Mouse (Mus musculus): ENCODE measurements around the gene H2-Ob. TPM values are rescaled to one million over a fixed set of nuclear protein-coding genes. Genes with fewer than 3 reads are reported as not detected.

H2-Ob gene
- polyA plus RNA-seq, 1 experiment from 2014 or later = not detected

GRCm38 (mm10) chr17:34268748-34269147, 30.0 kb downstream of the H2-Ob start:
- no peaks in the 10 kb centered on the region for H3K36me3 ChIP-seq
- 0 out of 2 replicates have a peak, but pooled peaks cover 6% of the 10 kb centered on the region for H3K4me1 ChIP-seq
- no peak overlapping the region for H3K4me2 ChIP-seq (replicated peaks)
- ATAC-seq (ENCODE audit: insufficient number of reproducible peaks, insufficient read depth, low FRiP score, low TSS enrichment) = no peak
- no peak overlapping the region for H3K4me3 ChIP-seq
- H3K9ac ChIP-seq = no peak overlapping the region
- no peak overlapping the region for H3K27ac ChIP-seq
- H3K9me3 ChIP-seq = no peaks in the 10 kb centered on the region
- WGBS = 87% methylated on average over 2 of the region's 2 CpGs
- H3K27me3 ChIP-seq = peaks cover 20% of the 10 kb centered on the region

GRCm38 (mm10) chr17:34269817-34270216, 31.1 kb downstream of the H2-Ob start:
- Histone ChIP-seq H3K27ac (no peak overlapping the region), H3K36me3 (no peaks in the 10 kb centered on the region), H3K27me3 (peaks cover 9% of the 10 kb centered on the region), H3K4me1 (0 out of 2 replicates have a peak, but pooled peaks cover 3% of the 10 kb centered on the region), H3K4me2 (replicated peaks) (no peak overlapping the region), H3K4me3 (no peak overlapping the region), H3K9ac (no peak overlapping the region), H3K9me3 (no peaks in the 10 kb centered on the region)
- ATAC-seq (ENCODE audit: insufficient number of reproducible peaks, insufficient read depth, low FRiP score, low TSS enrichment) = no peak
- WGBS = 78% methylated on average over 4 of the region's 4 CpGs

- Histone ChIP-seq H3K9me3 (no peaks in the 10 kb centered on the region), H3K4me2 (replicated peaks) (no peak overlapping the region), H3K27ac (no peak overlapping the region), H3K36me3 (no peaks in the 10 kb centered on the region), H3K9ac (no peak overlapping the region), H3K27me3 (peaks cover 5% of the 10 kb centered on the region; the same call in 1 of the 2 replicates), H3K4me3 (no peak overlapping the region), H3K4me1 (no peaks in the 10 kb centered on the region)
- WGBS = 88% methylated on average over 2 of the region's 2 CpGs
- ATAC-seq (ENCODE audit: insufficient number of reproducible peaks, insufficient read depth, low FRiP score, low TSS enrichment) = no peak
Measured at GRCm38 (mm10) chr17:34270230-34270629, 31.5 kb downstream of the H2-Ob start.

- H3K4me1 ChIP-seq = no peaks in the 10 kb centered on the region
- WGBS = 76% methylated on average over 2 of the region's 2 CpGs
- no peak for ATAC-seq (ENCODE audit: insufficient number of reproducible peaks, insufficient read depth, low FRiP score, low TSS enrichment)
Measured at GRCm38 (mm10) chr17:34270940-34271339, 32.2 kb downstream of the H2-Ob start.

GRCm38 (mm10) chr17:34272102-34272501, 33.4 kb downstream of the H2-Ob start:
- no peaks in the 10 kb centered on the region for H3K4me1 ChIP-seq
- no peak overlapping the region for H3K4me2 ChIP-seq (replicated peaks)
- no peak for ATAC-seq (ENCODE audit: insufficient number of reproducible peaks, insufficient read depth, low FRiP score, low TSS enrichment)
- H3K36me3 ChIP-seq = no peaks in the 10 kb centered on the region
- H3K27ac ChIP-seq = no peak overlapping the region
- H3K4me3 ChIP-seq = no peak overlapping the region
- H3K27me3 ChIP-seq = no peaks in the 10 kb centered on the region
- H3K9ac ChIP-seq = no peak overlapping the region
- H3K9me3 ChIP-seq = no peaks in the 10 kb centered on the region
- whole genome bisulfite sequencing = 92% methylated on average over 1 of the region's 1 CpGs

More at GRCm38 (mm10) chr17:34270940-34271339, 32.2 kb downstream of the H2-Ob start:
- no peaks in the 10 kb centered on the region for H3K36me3 ChIP-seq
- no peak overlapping the region for H3K9ac ChIP-seq
- H3K27me3 ChIP-seq = no peaks in the 10 kb centered on the region
- no peak overlapping the region for H3K27ac ChIP-seq
- H3K4me3 ChIP-seq = no peak overlapping the region
- H3K4me2 ChIP-seq (replicated peaks) = no peak overlapping the region
- no peaks in the 10 kb centered on the region for H3K9me3 ChIP-seq

- no peaks in the 10 kb centered on the region for H3K36me3 ChIP-seq
- WGBS = 81% methylated on average over 1 of the region's 1 CpGs
- H3K27me3 ChIP-seq = peaks cover 5% of the 10 kb centered on the region; the same call in 1 of the 2 replicates
- no peak overlapping the region for H3K4me2 ChIP-seq (replicated peaks)
- H3K9ac ChIP-seq = no peak overlapping the region
- H3K4me1 ChIP-seq = no peaks in the 10 kb centered on the region
- no peaks in the 10 kb centered on the region for H3K9me3 ChIP-seq
- H3K27ac ChIP-seq = no peak overlapping the region
- ATAC-seq (ENCODE audit: insufficient number of reproducible peaks, insufficient read depth, low FRiP score, low TSS enrichment) = peak; percentile 81
- H3K4me3 ChIP-seq = no peak overlapping the region
Measured at GRCm38 (mm10) chr17:34280499-34281038, 41.9 kb downstream of the H2-Ob start.

- 72% methylated on average over 1 of the region's 1 CpGs for WGBS
- ATAC-seq (ENCODE audit: insufficient number of reproducible peaks, insufficient read depth, low FRiP score, low TSS enrichment) = no peak
- no peak overlapping the region for H3K9ac ChIP-seq
Measured at GRCm38 (mm10) chr17:34281836-34282235, 43.1 kb downstream of the H2-Ob start.

GRCm38 (mm10) chr17:34285371-34285770, 46.7 kb downstream of the H2-Ob start:
- no peak for ATAC-seq (ENCODE audit: insufficient number of reproducible peaks, insufficient read depth, low FRiP score, low TSS enrichment)
- 76% methylated on average over 4 of the region's 4 CpGs for WGBS

More at GRCm38 (mm10) chr17:34281836-34282235, 43.1 kb downstream of the H2-Ob start:
- no peaks in the 10 kb centered on the region for H3K9me3 ChIP-seq
- no peaks in the 10 kb centered on the region for H3K36me3 ChIP-seq
- H3K4me2 ChIP-seq (replicated peaks) = no peak overlapping the region
- H3K27ac ChIP-seq = no peak overlapping the region
- peaks cover 5% of the 10 kb centered on the region; the same call in 1 of the 2 replicates for H3K27me3 ChIP-seq
- no peaks in the 10 kb centered on the region for H3K4me1 ChIP-seq
- no peak overlapping the region for H3K4me3 ChIP-seq

GRCm38 (mm10) chr17:34285848-34286247, 47.1 kb downstream of the H2-Ob start:
- no peak for ATAC-seq (ENCODE audit: insufficient number of reproducible peaks, insufficient read depth, low FRiP score, low TSS enrichment)
- H3K27me3 ChIP-seq = peaks cover under 1% of the 10 kb centered on the region; the same call in 1 of the 2 replicates
- H3K4me2 ChIP-seq (replicated peaks) = no peak overlapping the region
- H3K4me3 ChIP-seq = no peak overlapping the region
- H3K27ac ChIP-seq = no peak overlapping the region
- no peaks in the 10 kb centered on the region for H3K36me3 ChIP-seq
- H3K4me1 ChIP-seq = no peaks in the 10 kb centered on the region
- H3K9ac ChIP-seq = no peak overlapping the region
- 36% methylated on average over 4 of the region's 4 CpGs for WGBS
- no peaks in the 10 kb centered on the region for H3K9me3 ChIP-seq

More at GRCm38 (mm10) chr17:34285371-34285770, 46.7 kb downstream of the H2-Ob start:
- Histone ChIP-seq H3K9ac (no peak overlapping the region), H3K9me3 (no peaks in the 10 kb centered on the region), H3K36me3 (no peaks in the 10 kb centered on the region), H3K27ac (no peak overlapping the region), H3K4me2 (replicated peaks) (no peak overlapping the region), H3K4me1 (no peaks in the 10 kb centered on the region), H3K27me3 (peaks cover 5% of the 10 kb centered on the region; the same call in 1 of the 2 replicates), H3K4me3 (no peak overlapping the region)

- Histone ChIP-seq H3K4me2 (replicated peaks) (no peak overlapping the region), H3K9ac (no peak overlapping the region), H3K4me1 (no peaks in the 10 kb centered on the region), H3K9me3 (no peaks in the 10 kb centered on the region), H3K27me3 (no peaks in the 10 kb centered on the region), H3K36me3 (no peaks in the 10 kb centered on the region), H3K4me3 (no peak overlapping the region), H3K27ac (no peak overlapping the region)
- 73% methylated on average over 5 of the region's 5 CpGs for WGBS
- no peak for ATAC-seq (ENCODE audit: insufficient number of reproducible peaks, insufficient read depth, low FRiP score, low TSS enrichment)
Measured at GRCm38 (mm10) chr17:34286501-34286900, 47.8 kb downstream of the H2-Ob start.

- Histone ChIP-seq H3K4me2 (replicated peaks) (no peak overlapping the region), H3K9me3 (no peaks in the 10 kb centered on the region), H3K27me3 (no peaks in the 10 kb centered on the region), H3K9ac (no peak overlapping the region), H3K27ac (no peak overlapping the region), H3K36me3 (no peaks in the 10 kb centered on the region), H3K4me1 (no peaks in the 10 kb centered on the region), H3K4me3 (no peak overlapping the region)
- ATAC-seq (ENCODE audit: insufficient number of reproducible peaks, insufficient read depth, low FRiP score, low TSS enrichment) = no peak
- 66% methylated on average over 6 of the region's 6 CpGs for WGBS
Measured at GRCm38 (mm10) chr17:34286999-34287398, 48.3 kb downstream of the H2-Ob start.

GRCm38 (mm10) chr17:34287648-34288047, 48.9 kb downstream of the H2-Ob start, which contains the start of gene H2-Aa:
Gene H2-Aa (minus strand): TSS chr17:34287823.
- WGBS = 17% methylated on average over 8 of the region's 8 CpGs
- no peaks in the 10 kb centered on the region for H3K36me3 ChIP-seq
- H3K9me3 ChIP-seq = no peaks in the 10 kb centered on the region
- no peak for ATAC-seq (ENCODE audit: insufficient number of reproducible peaks, insufficient read depth, low FRiP score, low TSS enrichment)
- no peak within 1 kb of the TSS for H3K27ac ChIP-seq
- no peaks in the 10 kb centered on the region for H3K4me1 ChIP-seq
- H3K27me3 ChIP-seq = no peaks in the 10 kb centered on the region
- H3K9ac ChIP-seq = no peak within 1 kb of the TSS
- no peak within 1 kb of the TSS for H3K4me2 ChIP-seq (replicated peaks)
- no peak within 1 kb of the TSS for H3K4me3 ChIP-seq
